Mouse (Mus musculus): Measurements from ENCODE around the gene Nlrp4b. TPM values are rescaled to one million over a fixed set of nuclear protein-coding genes. Genes with fewer than 3 reads are reported as not detected.
"Not testable (repeated sequence)": the region's sequence is repeated elsewhere in the genome, so short reads cannot be mapped to it uniquely, and the experiment has no call there.

Nlrp4b gene
- not detected in 2 replicates for polyA plus RNA-seq (2016; fragmentation: Nextera tagmentation; extraction: Ambion mirVana)

DNA sequence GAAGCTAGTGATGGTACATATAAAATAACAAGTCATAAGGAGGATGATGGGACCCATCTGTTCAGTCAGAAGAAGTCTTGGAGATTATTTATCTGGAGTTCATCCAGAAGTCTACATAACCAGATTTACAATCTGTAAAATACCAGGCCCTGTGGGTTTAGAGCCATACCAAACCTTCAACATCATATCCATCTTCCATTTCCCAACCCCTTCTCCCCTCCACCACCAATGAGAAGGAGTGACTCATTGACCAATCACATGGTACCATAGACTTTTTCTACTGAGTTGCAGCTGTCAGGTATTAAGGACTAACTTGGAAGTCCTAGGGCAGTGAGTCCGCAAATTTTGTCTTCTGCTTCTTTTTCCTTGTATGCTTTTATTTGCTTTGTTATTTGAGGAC, at the start of gene Nlrp4b:
Nlrp4b (plus strand) TSS at position 301 of the 400 bp plus-strand sequence.
- H3K4me2 ChIP-seq (replicated peaks) = no peak within 1 kb of the TSS
- 91% methylated on average over 1 of the region's 1 CpGs for WGBS
- no peak within 1 kb of the TSS for H3K27ac ChIP-seq
- H3K9me3 ChIP-seq (replicated peaks) = peaks cover 37% of the 10 kb centered on the region
- H3K4me1 ChIP-seq = no peaks in the 10 kb centered on the region
- H3K4me3 ChIP-seq = no peak within 1 kb of the TSS
- no peak for ATAC-seq (ENCODE audit: low FRiP score)
- H3K27me3 ChIP-seq = no peaks in the 10 kb centered on the region
- no peak within 1 kb of the TSS for H3K9ac ChIP-seq
- no peaks in the 10 kb centered on the region for H3K36me3 ChIP-seq

DNA sequence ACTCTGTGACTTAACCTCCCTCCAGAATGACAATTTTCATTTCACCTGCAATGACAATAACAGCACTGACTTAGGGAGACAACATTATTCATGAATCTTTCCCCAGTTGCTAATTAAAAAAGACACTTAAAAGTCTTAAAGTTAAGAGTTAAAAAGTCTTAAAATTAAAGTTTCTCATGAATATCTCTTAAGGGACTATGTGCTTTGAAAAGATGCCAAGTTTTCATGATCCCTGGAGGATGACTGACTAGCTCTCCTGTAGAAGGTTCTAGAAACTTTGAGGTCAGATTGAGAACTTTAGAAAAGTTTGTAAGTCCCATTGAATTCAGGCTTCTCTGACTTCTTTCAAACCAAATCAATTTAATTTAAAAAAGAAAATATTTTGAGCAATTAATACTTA, 66.7 kb downstream of the Nlrp4b start, which contains the start of gene Vmn1r71:
Vmn1r71 (minus strand) TSS at position 101 of the 400 bp plus-strand sequence.
- no peak for ATAC-seq (ENCODE audit: low FRiP score)
- Histone ChIP-seq H3K4me3 (no peak within 1 kb of the TSS), H3K9me3 (replicated peaks) (peaks cover 28% of the 10 kb centered on the region)

DNA sequence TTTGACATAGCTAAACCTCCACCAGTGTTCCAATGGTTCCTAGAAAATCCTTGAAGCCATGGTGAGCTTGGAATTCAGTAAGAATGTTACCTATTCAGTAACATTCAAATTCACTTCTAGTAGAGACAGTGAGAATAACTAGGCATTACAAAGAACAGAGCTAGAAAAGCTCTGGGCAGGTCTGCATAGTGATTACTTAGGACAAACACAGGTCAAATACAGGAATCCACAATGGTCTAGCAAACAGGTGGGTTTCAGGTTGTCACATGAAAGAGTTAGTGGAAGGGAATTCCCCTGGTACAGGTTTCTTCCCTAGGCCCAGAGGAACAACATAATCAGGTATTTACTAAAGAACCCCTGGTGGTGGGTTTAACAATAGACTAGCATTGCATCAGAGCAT, 70.0 kb downstream of the Nlrp4b start:
- peaks cover 31% of the 10 kb centered on the region for H3K9me3 ChIP-seq (replicated peaks)
- not testable (repeated sequence) for H3K4me3 ChIP-seq; H3K4me2 ChIP-seq (replicated peaks); H3K4me1 ChIP-seq; H3K27ac ChIP-seq; H3K27me3 ChIP-seq; H3K9ac ChIP-seq; H3K36me3 ChIP-seq; ATAC-seq (ENCODE audit: low FRiP score)

More for the DNA sequence above, 66.7 kb downstream of the Nlrp4b start, which contains the start of gene Vmn1r71:
- Histone ChIP-seq H3K27me3 (no peaks in the 10 kb centered on the region), H3K27ac (no peak within 1 kb of the TSS), H3K9ac (no peak within 1 kb of the TSS), H3K4me1 (no peaks in the 10 kb centered on the region), H3K36me3 (no peaks in the 10 kb centered on the region), H3K4me2 (replicated peaks) (no peak within 1 kb of the TSS)

Other genes with a start within 250 kb of the Nlrp4b start
- gene Vmn1r67, start 244.5 kb upstream of the Nlrp4b start, polyA plus RNA-seq (2016; fragmentation: Nextera tagmentation; extraction: Ambion mirVana) = not detected in 2 replicates
- 42.1 and 47.6 TPM in 2 replicates for gene Zik1, start 192.4 kb upstream of the Nlrp4b start, polyA plus RNA-seq (2016; fragmentation: Nextera tagmentation; extraction: Ambion mirVana)
- not detected in 2 replicates for gene Vmn1r68, start 129.3 kb upstream of the Nlrp4b start, polyA plus RNA-seq (2016; fragmentation: Nextera tagmentation; extraction: Ambion mirVana)
- gene Vmn1r69, start 74.1 kb upstream of the Nlrp4b start, polyA plus RNA-seq (2016; fragmentation: Nextera tagmentation; extraction: Ambion mirVana) = not detected in 2 replicates
- gene Vmn1r70, start 56.3 kb upstream of the Nlrp4b start, polyA plus RNA-seq (2016; fragmentation: Nextera tagmentation; extraction: Ambion mirVana) = not detected in 2 replicates
- gene Vmn1r71, start 66.6 kb downstream of the Nlrp4b start, polyA plus RNA-seq (2016; fragmentation: Nextera tagmentation; extraction: Ambion mirVana) = not detected in 2 replicates
- not detected in 2 replicates for gene Zscan4b, start 217.3 kb downstream of the Nlrp4b start, polyA plus RNA-seq (2016; fragmentation: Nextera tagmentation; extraction: Ambion mirVana)

Measured in hindbrain, embryonic 12.5 days (tissue).